Mouse (Mus musculus): ENCODE data around the gene Pan2.

DNA sequence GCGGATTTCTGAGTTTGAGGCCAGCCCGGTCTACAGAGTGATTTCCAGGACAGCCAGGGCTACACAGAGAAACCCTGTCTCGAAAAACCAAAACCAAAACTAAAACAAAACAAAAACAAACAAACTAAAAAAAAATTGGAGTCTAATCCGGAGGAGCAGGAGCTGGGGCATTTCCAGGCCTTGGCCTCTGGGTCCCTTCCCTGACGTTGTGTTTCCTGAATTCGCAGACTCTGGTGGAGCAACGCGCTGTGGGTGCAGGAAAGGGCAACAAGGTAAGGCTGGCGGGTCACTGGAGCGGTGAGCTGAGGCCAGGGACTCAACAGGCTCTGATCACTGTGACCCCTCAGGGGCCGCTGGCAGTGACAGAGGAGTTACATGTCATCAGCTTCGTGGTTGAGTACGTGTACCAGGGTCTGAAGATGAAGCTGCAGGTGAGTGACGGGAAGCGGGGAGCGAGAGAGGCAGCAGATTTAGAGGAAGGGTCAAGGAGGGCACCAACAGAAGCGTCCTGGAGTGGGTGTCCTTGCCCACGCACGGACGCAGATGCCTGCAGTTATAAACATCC lies 20.2 kb upstream of the Pan2 start:
- no peak for TF ChIP-seq CTCF (conservative IDR thresholded peaks at IDR 0.05; ENCODE audit: low read length)
- no peak for TF ChIP-seq NANOG (IDR thresholded peaks at IDR 0.05; ENCODE audit: borderline replicate concordance, low read length)
